Mouse (Mus musculus): Measurements from ENCODE around the gene Rab15. TPM values are rescaled to one million over a fixed set of nuclear protein-coding genes. Genes with fewer than 3 reads are reported as not detected.
A peak's percentile ranks its signal among the peaks of the same experiment; 100 is the strongest.

The Rab15 gene
- polyA plus RNA-seq, 1 experiment from 2014 or later: 10.9 TPM

GRCm38 (mm10) chr12:76817176-76817575, 5.5 kb downstream of the Rab15 start:
- Histone ChIP-seq H3K4me1 (peaks cover 38% of the 10 kb centered on the region), H3K36me3 (no peaks in the 10 kb centered on the region), H3K4me2 (no peak overlapping the region), H3K9ac (no peak overlapping the region), H3K27me3 (peaks cover 23% of the 10 kb centered on the region), H3K4me3 (replicated peaks) (no peak overlapping the region), H3K27ac (0 out of 2 replicates have a peak overlapping the region, but pooled peaks have one; percentile 18), H3K9me3 (replicated peaks) (no peaks in the 10 kb centered on the region)
- ATAC-seq (replicated peaks; ENCODE audit: low FRiP score): no peak
- WGBS: 59% methylated on average over 4 of the region's 4 CpGs

- H3K27me3 ChIP-seq: peaks cover 21% of the 10 kb centered on the region
- no peak overlapping the region for H3K4me2 ChIP-seq
- no peak overlapping the region for H3K27ac ChIP-seq
- H3K4me3 ChIP-seq (replicated peaks): no peak overlapping the region
- H3K9me3 ChIP-seq (replicated peaks): no peaks in the 10 kb centered on the region
- ATAC-seq (replicated peaks; ENCODE audit: low FRiP score): no peak
- no peaks in the 10 kb centered on the region for H3K36me3 ChIP-seq
- WGBS: 41% methylated on average over 4 of the region's 4 CpGs
- peaks cover 36% of the 10 kb centered on the region for H3K4me1 ChIP-seq
- H3K9ac ChIP-seq: no peak overlapping the region
Observed at GRCm38 (mm10) chr12:76816720-76817119, 6.0 kb downstream of the Rab15 start.

- H3K4me1 ChIP-seq: peaks cover 18% of the 10 kb centered on the region; the same call in 1 of the 2 replicates
- H3K9me3 ChIP-seq (replicated peaks): no peaks in the 10 kb centered on the region
- no peak overlapping the region for H3K9ac ChIP-seq
- ATAC-seq (replicated peaks; ENCODE audit: low FRiP score): no peak
- WGBS: 91% methylated on average over 2 of the region's 2 CpGs
- no peak overlapping the region for H3K27ac ChIP-seq
- no peaks in the 10 kb centered on the region for H3K36me3 ChIP-seq
- no peak overlapping the region for H3K4me2 ChIP-seq
- no peak overlapping the region for H3K4me3 ChIP-seq (replicated peaks)
- peaks cover 3% of the 10 kb centered on the region; the same call in 1 of the 2 replicates for H3K27me3 ChIP-seq
Observed at GRCm38 (mm10) chr12:76814120-76814519, 8.6 kb downstream of the Rab15 start.

- no peaks in the 10 kb centered on the region for H3K36me3 ChIP-seq
- no peak for ATAC-seq (replicated peaks; ENCODE audit: low FRiP score)
Observed at GRCm38 (mm10) chr12:76813543-76813942, 9.2 kb downstream of the Rab15 start.

GRCm38 (mm10) chr12:76811006-76811405, 11.7 kb downstream of the Rab15 start:
- H3K4me2 ChIP-seq: no peak overlapping the region
- H3K9ac ChIP-seq: no peak overlapping the region
- 94% methylated on average over 4 of the region's 4 CpGs for WGBS
- no peaks in the 10 kb centered on the region for H3K4me1 ChIP-seq
- no peaks in the 10 kb centered on the region for H3K9me3 ChIP-seq (replicated peaks)
- no peak overlapping the region for H3K27ac ChIP-seq
- no peak overlapping the region for H3K4me3 ChIP-seq (replicated peaks)
- H3K36me3 ChIP-seq: no peaks in the 10 kb centered on the region
- no peaks in the 10 kb centered on the region for H3K27me3 ChIP-seq
- no peak for ATAC-seq (replicated peaks; ENCODE audit: low FRiP score)

More at GRCm38 (mm10) chr12:76813543-76813942, 9.2 kb downstream of the Rab15 start:
- Histone ChIP-seq H3K4me1 (peaks cover 14% of the 10 kb centered on the region; the same call in 1 of the 2 replicates), H3K4me3 (replicated peaks) (no peak overlapping the region), H3K9ac (no peak overlapping the region), H3K9me3 (replicated peaks) (no peaks in the 10 kb centered on the region), H3K27ac (no peak overlapping the region), H3K27me3 (no peaks in the 10 kb centered on the region), H3K4me2 (no peak overlapping the region)
- WGBS: 66% methylated on average over 10 of the region's 10 CpGs

GRCm38 (mm10) chr12:76810491-76810890, 12.2 kb downstream of the Rab15 start:
- Histone ChIP-seq H3K9ac (no peak overlapping the region), H3K27ac (no peak overlapping the region), H3K4me2 (no peak overlapping the region), H3K9me3 (replicated peaks) (no peaks in the 10 kb centered on the region), H3K27me3 (no peaks in the 10 kb centered on the region), H3K4me1 (no peaks in the 10 kb centered on the region), H3K36me3 (no peaks in the 10 kb centered on the region), H3K4me3 (replicated peaks) (no peak overlapping the region)
- 89% methylated on average over 5 of the region's 5 CpGs for WGBS
- ATAC-seq (replicated peaks; ENCODE audit: low FRiP score): no peak

- no peak overlapping the region for H3K9ac ChIP-seq
- H3K4me1 ChIP-seq: no peaks in the 10 kb centered on the region
- no peak for ATAC-seq (replicated peaks; ENCODE audit: low FRiP score)
- H3K36me3 ChIP-seq: no peaks in the 10 kb centered on the region
- no peak overlapping the region for H3K27ac ChIP-seq
- 82% methylated on average over 10 of the region's 10 CpGs for WGBS
- no peak overlapping the region for H3K4me2 ChIP-seq
- H3K27me3 ChIP-seq: no peaks in the 10 kb centered on the region
- H3K4me3 ChIP-seq (replicated peaks): no peak overlapping the region
- no peaks in the 10 kb centered on the region for H3K9me3 ChIP-seq (replicated peaks)
Observed at GRCm38 (mm10) chr12:76807796-76808195, 14.9 kb downstream of the Rab15 start.

- no peak for ATAC-seq (replicated peaks; ENCODE audit: low FRiP score)
- 78% methylated on average over 10 of the region's 10 CpGs for WGBS
- Histone ChIP-seq H3K36me3 (no peaks in the 10 kb centered on the region), H3K4me1 (no peaks in the 10 kb centered on the region), H3K9me3 (replicated peaks) (no peaks in the 10 kb centered on the region), H3K27ac (no peak overlapping the region), H3K4me2 (no peak overlapping the region), H3K9ac (no peak overlapping the region), H3K4me3 (replicated peaks) (no peak overlapping the region), H3K27me3 (no peaks in the 10 kb centered on the region)
Observed at GRCm38 (mm10) chr12:76805056-76805811, 17.5 kb downstream of the Rab15 start.

GRCm38 (mm10) chr12:76803700-76804252, 18.9 kb downstream of the Rab15 start:
- Histone ChIP-seq H3K27me3 (no peaks in the 10 kb centered on the region), H3K9me3 (replicated peaks) (no peaks in the 10 kb centered on the region), H3K4me2 (no peak overlapping the region), H3K9ac (no peak overlapping the region), H3K27ac (no peak overlapping the region), H3K4me3 (replicated peaks) (no peak overlapping the region), H3K4me1 (no peaks in the 10 kb centered on the region), H3K36me3 (no peaks in the 10 kb centered on the region)
- 53% methylated on average over 7 of the region's 7 CpGs for WGBS
- peak; percentile 41; the same call in 1 of the 2 replicates for ATAC-seq (replicated peaks; ENCODE audit: low FRiP score)

GRCm38 (mm10) chr12:76803028-76803427, 19.7 kb downstream of the Rab15 start:
- Histone ChIP-seq H3K27ac (no peak overlapping the region), H3K4me1 (no peaks in the 10 kb centered on the region), H3K9ac (no peak overlapping the region), H3K4me3 (replicated peaks) (no peak overlapping the region), H3K9me3 (replicated peaks) (no peaks in the 10 kb centered on the region), H3K27me3 (no peaks in the 10 kb centered on the region), H3K36me3 (no peaks in the 10 kb centered on the region), H3K4me2 (no peak overlapping the region)
- WGBS: 91% methylated on average over 10 of the region's 10 CpGs
- no peak for ATAC-seq (replicated peaks; ENCODE audit: low FRiP score)

- ATAC-seq (replicated peaks; ENCODE audit: low FRiP score): no peak
- Histone ChIP-seq H3K4me3 (replicated peaks) (no peak overlapping the region), H3K9ac (no peak overlapping the region), H3K27me3 (no peaks in the 10 kb centered on the region), H3K27ac (no peak overlapping the region), H3K36me3 (no peaks in the 10 kb centered on the region), H3K4me2 (no peak overlapping the region), H3K9me3 (replicated peaks) (no peaks in the 10 kb centered on the region), H3K4me1 (no peaks in the 10 kb centered on the region)
- 68% methylated on average over 5 of the region's 5 CpGs for WGBS
Observed at GRCm38 (mm10) chr12:76798008-76798720, 24.5 kb downstream of the Rab15 start.

- no peak overlapping the region for H3K9ac ChIP-seq
- H3K9me3 ChIP-seq (replicated peaks): no peaks in the 10 kb centered on the region
- ATAC-seq (replicated peaks; ENCODE audit: low FRiP score): no peak
- no peak overlapping the region for H3K4me2 ChIP-seq
- no peak overlapping the region for H3K27ac ChIP-seq
- no peaks in the 10 kb centered on the region for H3K27me3 ChIP-seq
- no peaks in the 10 kb centered on the region for H3K4me1 ChIP-seq
- H3K36me3 ChIP-seq: no peaks in the 10 kb centered on the region
- no peak overlapping the region for H3K4me3 ChIP-seq (replicated peaks)
- 83% methylated on average over 7 of the region's 7 CpGs for WGBS
Observed at GRCm38 (mm10) chr12:76796938-76797539, 25.7 kb downstream of the Rab15 start.

All from kidney, embryonic 15.5 days (tissue).